In genomic region chr1:178351643-178352042, GRCm38 (mm10) we compare ENCODE assay signal across 15 mouse cellular contexts. TPM values are rescaled to one million over a fixed set of nuclear protein-coding genes. Genes with fewer than 3 reads are reported as not detected.
A peak's percentile ranks its signal among the peaks of the same experiment; 100 is the strongest.
DNase-seq lines count a peak whose midpoint lies in the region; ATAC-seq and TF ChIP-seq lines count a peak whose summit lies in the region.
"Had no signal": no experiment of that assay in that cellular context is flagged by ENCODE, and none has a peak within 500 bp of the region (broad histone marks: within the 10 kb centered on the region; RNA-seq: fewer than 3 reads in every experiment).

No protein-coding gene starts in this region.

- H3K9me3 ChIP-seq in forebrain, embryonic 13.5 days (replicated peaks): no peaks in the 10 kb centered on the region
- H3K9me3 ChIP-seq: midbrain, embryonic 12.5 days had no signal

- no peak for TF ChIP-seq POLR2A in brain, embryonic 14.5 days (IDR thresholded peaks at IDR 0.05; ENCODE audit: borderline replicate concordance, extremely low read depth, insufficient read depth, insufficient read length, poor library complexity, severe bottlenecking)

- H3K4me1 ChIP-seq in forebrain, embryonic 13.5 days: no peaks in the 10 kb centered on the region
- H3K4me1 ChIP-seq: midbrain, embryonic 12.5 days had no signal

- no peaks in the 10 kb centered on the region for H3K27me3 ChIP-seq in forebrain, embryonic 13.5 days
- H3K27me3 ChIP-seq: midbrain, embryonic 12.5 days had no signal

- H3K4me3 ChIP-seq in layer of hippocampus, adult 2 months: no peak overlapping the region
- no peak overlapping the region for H3K4me3 ChIP-seq in forebrain, embryonic 13.5 days
- H3K4me3 ChIP-seq: midbrain, embryonic 12.5 days had no signal

- H3K4me2 ChIP-seq in forebrain, embryonic 13.5 days: no peak overlapping the region
- H3K4me2 ChIP-seq: midbrain, embryonic 12.5 days had no signal

- no peak for ATAC-seq in erythroid progenitor cell, adult 5-6 weeks (replicated peaks; ENCODE audit: low FRiP score, poor library complexity, severe bottlenecking)
- ATAC-seq in forebrain, embryonic 13.5 days: no peak
- ATAC-seq: inflammation-experienced regulatory T-cells, adult 6 months had no signal

- no peak overlapping the region for H3K9ac ChIP-seq in forebrain, embryonic 13.5 days
- H3K9ac ChIP-seq: midbrain, embryonic 12.5 days had no signal

- H3K27ac ChIP-seq in layer of hippocampus, adult 2 months: no peak overlapping the region
- no peak overlapping the region for H3K27ac ChIP-seq in forebrain, embryonic 13.5 days
- H3K27ac ChIP-seq: midbrain, embryonic 12.5 days had no signal

- H3K36me3 ChIP-seq in forebrain, embryonic 13.5 days (ENCODE audit: poor library complexity, severe bottlenecking): no peaks in the 10 kb centered on the region
- H3K36me3 ChIP-seq: midbrain, embryonic 12.5 days had no signal

- DNase-seq in layer of hippocampus, adult 2 months (ENCODE audit: low spot score in 2 of 2): no peak
- no peak for DNase-seq in layer of hippocampus, postnatal 10 days (ENCODE audit: low spot score in 2 of 2)
- peak; percentile 14 for DNase-seq in thymus, postnatal 25 days
- no peak for DNase-seq in thymus, postnatal 0 days (ENCODE audit: low spot score)
- peak; percentile 26 for DNase-seq in brain, embryonic 14.5 days (ENCODE audit: low read depth)
- DNase-seq in urinary bladder, postnatal 4 days (ENCODE audit: low spot score in 2 of 2): no peak
- DNase-seq: adrenal gland, adult 8-10 months; gastrocnemius, postnatal 36 days; heart, postnatal 10 days; kidney, postnatal 4 days; right cerebral cortex, adult 18-20 months had no signal

- peak; percentile 42 for TF ChIP-seq CTCF in layer of hippocampus, adult 2 months (conservative IDR thresholded peaks at IDR 0.05)
- TF ChIP-seq CTCF in brain, embryonic 14.5 days (IDR thresholded peaks at IDR 0.05; ENCODE audit: borderline replicate concordance, extremely low read depth, insufficient read depth, insufficient read length): peak; percentile 10; the same call in 1 of the 2 replicates

RNA-seq across cellular contexts. Expression of gene Hnrnpu, which starts 14.0 kb away (rescaled TPM):
- 100 to 1,000 TPM; 431 to 439 TPM for total RNA-seq in layer of hippocampus, adult 2 months (2021)
- total RNA-seq in layer of hippocampus, postnatal 10 days (2021): 100 to 1,000 TPM; 432 to 471 TPM
- 398 and 450 TPM in 2 replicates for polyA plus RNA-seq in thymus, postnatal 0 days (2015; fragmentation: Nextera tagmentation; extraction: Ambion mirVana)
- polyA plus RNA-seq in brain, embryonic 14.5 days (2012; rRNA removed): 279 and 342 TPM in 2 replicates
- total RNA-seq in erythroid progenitor cell, adult 5-6 weeks (2015; ENCODE audit: low replicate concordance): 388 and 415 TPM in 2 replicates
- 473 and 501 TPM in 2 replicates for total RNA-seq in erythroid progenitor cell, adult 5-6 weeks (2017; ENCODE audit: low replicate concordance)
- polyA plus RNA-seq in forebrain, embryonic 13.5 days (2015; fragmentation: Nextera tagmentation; extraction: Ambion mirVana): 334 and 374 TPM in 2 replicates

RNA-seq across cellular contexts. Expression of gene Cox20, which starts 32.7 kb away (rescaled TPM):
- total RNA-seq in layer of hippocampus, adult 2 months (2021): 10 to 100 TPM; 33.2 to 38.4 TPM
- 10 to 100 TPM; 41.4 to 48.3 TPM for total RNA-seq in layer of hippocampus, postnatal 10 days (2021)
- polyA plus RNA-seq in thymus, postnatal 0 days (2015; fragmentation: Nextera tagmentation; extraction: Ambion mirVana): 195 and 218 TPM in 2 replicates
- 82.0 and 107 TPM in 2 replicates for polyA plus RNA-seq in brain, embryonic 14.5 days (2012; rRNA removed)
- 148 and 178 TPM in 2 replicates for total RNA-seq in erythroid progenitor cell, adult 5-6 weeks (2015; ENCODE audit: low replicate concordance)
- total RNA-seq in erythroid progenitor cell, adult 5-6 weeks (2017; ENCODE audit: low replicate concordance): 230 and 253 TPM in 2 replicates
- polyA plus RNA-seq in forebrain, embryonic 13.5 days (2015; fragmentation: Nextera tagmentation; extraction: Ambion mirVana): 146 and 191 TPM in 2 replicates

RNA-seq across cellular contexts. Expression of gene Efcab2, which starts 54.2 kb away (rescaled TPM):
- 10 to 100 TPM in 1 of 2 experiments, 1 to 10 TPM in 1; 8.1 to 11.1 TPM for total RNA-seq in layer of hippocampus, adult 2 months (2021)
- total RNA-seq in layer of hippocampus, postnatal 10 days (2021): 10 to 100 TPM; 10.6 to 11.1 TPM
- 6.3 and 7.2 TPM in 2 replicates for polyA plus RNA-seq in thymus, postnatal 0 days (2015; fragmentation: Nextera tagmentation; extraction: Ambion mirVana)
- 2.0 and 3.7 TPM in 2 replicates for polyA plus RNA-seq in brain, embryonic 14.5 days (2012; rRNA removed)
- 9.7 TPM in 1 of 2 replicates, not detected in the other for total RNA-seq in erythroid progenitor cell, adult 5-6 weeks (2015; ENCODE audit: low replicate concordance)
- 2.3 and 3.0 TPM in 2 replicates for total RNA-seq in erythroid progenitor cell, adult 5-6 weeks (2017; ENCODE audit: low replicate concordance)
- polyA plus RNA-seq in forebrain, embryonic 13.5 days (2015; fragmentation: Nextera tagmentation; extraction: Ambion mirVana): 7.4 and 8.1 TPM in 2 replicates

Comparison
In these comparisons a context has a peak if more than half of its experiments do, and no peak if none do; other contexts are left out.
1. DNase-seq: peak in thymus, postnatal 25 days (single experiment) and brain, embryonic 14.5 days (single experiment); none in layer of hippocampus, adult 2 months (0 of 2), layer of hippocampus, postnatal 10 days (0 of 2), thymus, postnatal 0 days (single experiment) and urinary bladder, postnatal 4 days (0 of 2).